Mouse (Mus musculus) c-Kit-positive CD71-positive TER-119-negative erythroid progenitor cells, embryonic 14.5 days (primary cell): ENCODE measurements at regions not wholly inside any gene's neighbourhood (a gene's known extent, or its start where the extent isn't known, plus 50 kb on each side); places are given as distances from the start of the nearest gene placed in this dataset.
A peak's percentile ranks its signal among the peaks of the same experiment; 100 is the strongest.

Experiments used
- DNase-seq: peaks from one replicate; pipeline ENCODE4 v3.0.0-alpha.2; 2013; ENCODE audit warnings: low read depth

DNA sequence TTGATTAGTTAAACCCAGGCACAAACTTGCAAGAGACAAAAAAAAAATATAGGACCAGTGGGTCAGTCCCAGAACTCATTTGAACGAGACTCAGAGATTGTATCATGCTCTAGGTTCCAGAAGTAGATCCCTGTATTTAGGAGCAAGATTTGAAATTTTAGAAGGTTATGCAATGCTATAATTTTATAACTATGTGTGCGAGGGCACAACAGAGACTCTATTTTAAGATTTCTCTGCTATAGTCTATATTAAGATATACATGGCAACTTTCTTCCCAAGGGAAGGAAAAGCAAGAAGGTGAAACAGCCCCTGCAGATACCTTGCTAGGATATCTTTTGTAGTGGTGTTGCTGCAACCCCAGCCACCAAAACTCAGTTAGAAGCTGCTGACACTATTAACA is 55.7 kb downstream of the Otor start:
- DNase-seq = no peak

DNA sequence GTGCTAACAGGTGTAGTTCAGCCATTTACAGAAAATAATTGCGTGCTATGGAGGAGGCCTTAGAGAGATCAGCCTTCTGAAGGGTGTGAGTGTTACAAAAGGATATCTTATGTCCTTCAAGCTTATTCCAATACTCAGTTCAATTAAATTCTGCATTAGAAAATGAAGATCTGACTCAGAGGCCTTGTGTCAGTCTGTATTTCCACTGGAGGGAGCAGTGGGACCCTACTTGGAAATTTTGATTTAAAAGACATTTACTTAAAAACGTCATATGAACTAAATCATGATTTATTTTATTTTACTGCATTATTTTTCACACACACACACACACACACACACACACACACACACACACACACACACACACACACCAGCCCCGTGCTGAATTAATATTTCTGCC is 70.9 kb downstream of the Otor start:
- DNase-seq = no peak

DNA sequence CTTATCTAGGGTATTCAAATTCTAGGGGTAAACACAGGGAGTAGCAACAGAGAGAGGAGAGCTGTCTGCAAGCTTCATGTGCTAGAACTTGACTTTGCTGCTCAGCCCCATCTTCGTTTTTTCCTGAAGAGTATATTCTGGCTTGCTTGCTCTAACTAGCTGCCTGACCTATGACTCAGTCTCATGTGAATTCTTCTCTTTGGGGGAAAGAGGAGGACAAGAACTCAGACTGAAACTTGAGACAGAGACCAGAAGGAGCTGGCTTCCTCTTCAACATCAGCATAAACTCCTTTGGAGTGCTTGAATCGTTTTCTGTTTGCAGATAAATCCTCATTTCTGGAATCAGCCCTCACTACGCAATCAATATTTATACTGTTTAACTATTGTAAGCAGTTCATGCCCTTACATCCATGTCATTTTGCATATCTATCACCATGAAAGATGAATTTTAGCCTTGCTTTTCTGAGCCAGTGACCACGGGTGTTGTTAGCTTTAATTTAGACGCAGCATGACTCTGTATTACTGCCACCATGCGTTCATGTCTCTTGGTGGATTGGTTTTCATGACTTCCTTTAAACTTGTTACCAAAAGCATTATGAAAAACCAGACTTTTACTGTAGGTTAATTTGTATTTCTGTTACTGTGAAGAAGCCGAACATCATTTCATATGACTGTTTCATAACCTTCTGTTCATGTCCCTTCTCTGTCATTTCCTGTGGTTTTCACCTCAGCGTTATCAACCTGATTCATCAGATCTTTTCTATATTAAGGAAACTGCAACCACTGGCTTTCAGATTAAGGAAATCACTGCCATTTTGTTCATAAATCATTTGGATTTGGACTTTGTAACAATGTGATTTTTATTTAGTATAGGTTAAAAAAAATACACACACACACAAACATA is 86.1 kb downstream of the Otor start:
- no peak for DNase-seq

DNA sequence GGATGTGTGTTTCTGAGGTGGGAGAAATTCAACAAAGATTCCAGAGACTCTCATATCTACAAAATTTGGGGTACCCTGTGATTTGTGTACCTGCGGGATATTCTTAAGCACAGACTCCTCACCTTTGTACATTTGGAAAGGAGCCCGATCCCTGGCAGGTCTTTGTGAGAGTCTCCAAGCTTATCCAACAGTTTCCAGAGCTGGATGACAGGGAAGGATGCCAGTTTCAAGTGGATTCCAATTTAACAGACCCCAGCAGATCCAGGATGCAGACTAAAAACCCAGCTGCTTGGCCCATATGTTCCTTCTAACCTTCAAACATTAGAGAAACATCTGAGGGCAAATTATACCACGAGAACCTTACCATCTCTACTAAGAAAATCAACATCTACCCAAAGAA is 88.5 kb downstream of the Otor start:
- no peak for DNase-seq

DNA sequence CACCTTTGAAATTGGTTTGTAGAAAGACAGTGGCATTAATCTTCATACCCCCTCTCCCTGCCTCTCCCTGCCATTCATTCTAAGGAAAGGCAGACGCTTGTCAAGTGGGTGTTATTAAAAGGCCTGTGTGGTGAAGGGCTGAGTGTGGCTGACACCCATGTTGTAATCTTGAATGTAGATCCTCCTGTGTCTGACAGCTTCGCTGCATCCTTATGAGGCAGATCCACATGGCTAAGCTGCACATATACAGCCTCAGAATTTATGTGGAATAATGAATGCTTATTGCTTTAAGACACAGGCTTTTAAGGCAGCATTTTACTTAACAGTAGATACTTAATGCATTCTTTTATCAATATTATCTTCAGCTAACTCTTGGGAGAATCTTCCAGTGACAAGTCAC is 92.4 kb downstream of the Otor start:
- DNase-seq = no peak

GRCm38 (mm10) chr2:143184614-143185013 is 106.3 kb downstream of the Otor start:
- DNase-seq = no peak

- no peak for DNase-seq
Measured at GRCm38 (mm10) chr2:143192256-143193164, 114.2 kb downstream of the Otor start.

DNA sequence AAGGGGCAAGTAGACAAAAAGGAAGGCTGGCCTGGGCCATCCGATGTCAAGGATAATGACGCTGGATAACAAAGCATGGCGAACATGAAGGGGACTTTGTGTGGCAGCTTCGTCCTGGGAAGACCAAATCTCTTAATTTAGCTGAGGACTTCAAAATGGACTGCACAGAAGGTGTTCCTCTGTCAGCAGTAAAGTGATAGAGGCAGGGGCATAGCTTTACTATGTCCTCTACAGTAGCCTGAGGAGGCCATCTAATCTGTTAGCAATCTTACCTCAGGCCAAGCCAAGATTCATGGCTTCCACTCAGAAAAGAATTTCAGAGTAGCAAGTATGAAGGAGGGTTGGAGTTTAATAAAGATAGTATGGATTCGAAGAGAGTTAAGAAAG is 114.9 kb downstream of the Otor start:
- DNase-seq = no peak

GRCm38 (mm10) chr2:143199583-143200249 is 121.4 kb downstream of the Otor start:
- DNase-seq = no peak

DNA sequence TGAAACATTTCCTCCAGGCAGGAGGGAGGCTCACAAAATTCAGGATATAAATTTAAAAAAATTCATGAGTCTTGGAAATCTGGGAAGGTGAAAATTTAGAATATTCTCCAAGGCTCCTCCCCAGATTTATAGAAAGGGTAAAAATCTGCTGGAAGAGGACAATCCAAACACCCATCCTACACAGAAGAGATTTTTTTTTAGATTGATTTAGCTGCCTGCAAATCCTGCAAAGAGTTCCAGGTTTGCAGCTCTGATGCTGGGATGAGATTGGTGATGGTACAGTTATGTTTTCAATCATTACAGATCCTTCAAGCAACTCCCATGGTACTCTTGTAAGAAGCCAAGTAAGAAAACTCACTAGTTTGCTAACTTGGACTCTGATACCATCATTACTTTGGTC is 127.8 kb downstream of the Otor start:
- DNase-seq = no peak

DNA sequence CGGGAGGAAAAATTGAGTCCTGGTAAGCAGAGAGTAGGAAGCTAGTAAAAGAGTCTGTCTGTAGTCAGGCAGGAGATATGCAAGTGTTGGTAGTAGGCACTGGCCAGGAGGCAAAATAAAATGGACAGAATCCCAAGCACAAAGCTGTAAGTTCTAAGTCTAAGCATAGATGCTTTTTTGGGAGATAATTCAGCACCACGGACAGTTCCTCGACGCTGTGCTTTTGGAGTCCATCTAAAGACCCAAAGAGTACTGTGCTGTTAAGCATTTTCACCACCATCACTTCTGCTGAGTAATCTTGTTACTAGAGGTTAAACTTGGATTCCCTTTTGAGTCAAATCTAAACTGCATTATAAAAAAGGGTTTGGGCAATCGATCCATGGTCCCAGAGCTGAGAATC is 128.9 kb downstream of the Otor start:
- peak; percentile 10 for DNase-seq

DNA sequence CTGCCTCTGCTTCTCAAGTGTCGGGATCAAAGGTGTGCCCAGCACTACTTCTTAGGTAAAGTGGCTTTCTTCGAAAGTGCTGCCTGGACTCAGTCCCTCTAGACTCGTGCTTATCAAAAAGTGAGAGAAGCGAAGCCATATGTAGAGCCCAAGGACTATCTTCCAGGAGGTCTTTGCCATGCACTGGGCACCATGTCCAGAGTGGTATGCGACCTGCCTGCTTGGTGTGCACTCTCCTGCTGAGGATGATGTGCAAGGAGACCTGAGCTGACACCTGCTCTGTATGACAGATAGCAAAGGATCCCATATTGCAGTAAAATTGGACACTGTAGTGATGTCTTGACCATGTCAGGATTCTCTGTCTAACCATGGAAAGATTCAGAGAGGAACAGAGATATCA is 139.0 kb downstream of the Otor start:
- DNase-seq = no peak

- DNase-seq = no peak
Measured at GRCm38 (mm10) chr2:143217760-143218358, 139.6 kb downstream of the Otor start.

GRCm38 (mm10) chr2:143222326-143222725 is 144.1 kb downstream of the Otor start:
- DNase-seq = no peak

DNA sequence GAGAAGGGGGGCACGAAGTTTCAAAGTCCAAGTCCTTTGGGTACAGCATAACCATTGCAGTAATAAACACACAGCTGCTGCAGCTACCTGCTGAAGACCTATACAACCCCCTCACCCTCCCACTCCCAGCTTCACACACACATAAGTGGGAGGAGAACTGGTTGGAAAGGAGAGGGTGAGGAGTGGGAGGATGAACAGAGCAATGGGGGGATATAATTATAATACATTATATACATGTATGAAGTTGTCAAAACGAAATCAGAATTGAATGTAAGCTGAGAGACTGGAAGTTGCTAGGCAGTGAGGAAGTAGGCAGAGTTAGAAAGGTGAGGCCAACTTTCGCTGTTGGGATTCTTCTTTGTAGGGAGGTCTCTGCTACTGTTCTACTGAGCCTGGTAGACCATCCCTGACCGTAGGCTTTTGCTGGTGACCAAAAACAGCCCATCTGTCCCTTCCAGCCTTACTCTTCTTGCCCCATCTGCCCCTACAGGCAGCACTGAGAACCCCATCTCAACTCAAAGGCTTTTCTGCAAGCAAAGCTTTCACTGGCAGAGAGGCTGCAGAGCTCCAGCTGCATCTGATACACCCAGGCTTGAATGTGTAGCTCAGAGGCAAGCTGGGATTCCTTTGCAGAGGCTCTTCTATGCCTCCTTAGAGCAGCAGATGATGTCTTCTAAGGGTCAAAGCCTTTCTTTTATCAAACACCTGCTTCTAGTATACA is 146.3 kb downstream of the Otor start:
- DNase-seq = no peak

DNA sequence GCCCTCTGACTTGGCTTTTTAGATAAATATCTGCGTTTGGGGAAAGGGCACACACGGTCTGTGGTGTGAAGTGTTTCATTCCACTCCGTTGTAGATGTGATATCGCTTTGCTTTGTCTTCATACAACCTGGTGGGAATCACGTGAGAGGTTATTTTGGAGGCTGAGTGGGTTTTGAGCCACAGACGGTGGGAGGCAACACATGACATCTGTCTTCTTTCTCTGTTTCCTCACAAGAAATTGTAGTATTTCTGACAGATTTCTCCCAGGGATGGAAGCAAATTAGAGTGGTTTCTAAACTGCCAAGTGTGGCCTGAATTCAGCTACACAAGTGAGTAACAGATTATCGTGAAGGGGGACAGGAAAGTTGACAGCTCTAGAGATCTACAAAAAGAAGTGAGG is 155.5 kb downstream of the Otor start:
- DNase-seq = no peak

DNA sequence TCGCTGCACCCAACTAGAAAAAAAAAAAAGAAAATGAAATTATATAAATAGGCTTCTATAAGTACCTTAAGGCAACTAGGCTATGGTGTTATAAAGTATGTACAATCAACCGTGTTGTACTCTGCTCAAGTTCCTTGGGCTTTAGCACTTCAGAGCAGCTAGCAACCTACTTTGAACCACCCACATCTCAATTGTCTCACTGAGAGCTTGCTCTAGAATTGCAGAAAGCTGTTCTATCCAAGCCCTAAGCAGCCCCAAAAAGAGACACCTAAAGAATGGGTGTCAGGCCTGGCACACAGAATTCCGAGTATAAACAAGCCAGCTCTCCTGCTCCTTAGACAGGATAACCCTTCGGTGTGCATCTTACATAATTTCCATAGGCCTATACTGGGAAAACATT is 162.0 kb downstream of the Otor start:
- no peak for DNase-seq

DNA sequence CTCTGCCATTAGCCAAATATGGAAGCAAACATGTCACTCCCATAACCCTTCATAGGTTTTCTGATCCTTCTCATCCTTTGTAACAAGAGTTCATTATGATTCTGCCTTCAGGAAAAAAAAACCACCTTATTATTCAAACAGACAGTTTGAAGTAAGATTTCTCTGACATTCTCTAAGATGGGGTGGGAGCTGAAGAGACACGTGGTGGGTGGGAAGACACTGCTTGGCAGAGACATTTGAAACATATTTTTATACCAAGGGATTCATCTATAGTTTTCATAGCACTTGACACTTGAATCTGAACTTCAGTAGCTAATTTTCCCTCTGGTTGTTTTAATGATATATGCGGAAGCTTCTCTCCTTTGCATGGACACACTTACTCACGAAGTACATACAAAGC is 165.5 kb downstream of the Otor start:
- DNase-seq = no peak

GRCm38 (mm10) chr2:143246131-143246665 is 167.9 kb downstream of the Otor start:
- no peak for DNase-seq

GRCm38 (mm10) chr2:143269026-143269425 is 190.8 kb downstream of the Otor start:
- no peak for DNase-seq

GRCm38 (mm10) chr2:143270826-143271225 is 192.6 kb downstream of the Otor start:
- no peak for DNase-seq
